Mouse (Mus musculus) ES-Bruce4 (cell line): ENCODE measurements at regions not wholly inside any gene's neighbourhood (a gene's known extent, or its start where the extent isn't known, plus 50 kb on each side); places are given as distances from the start of the nearest gene placed in this dataset.

ENCODE experiments used
- H3K27ac ChIP-seq: 2 replicates; pipeline ENCODE4 v1.5.1; 2012; ENCODE audit warnings: low read length, inconsistent platforms; ENCODE audit not compliant: insufficient read depth
- H3K27me3 ChIP-seq: 2 replicates; pipeline ENCODE4 v1.6.1; 2012; ENCODE audit warnings: mild to moderate bottlenecking, low read length, inconsistent platforms; ENCODE audit not compliant: control insufficient read depth, poor library complexity, insufficient read depth, severe bottlenecking
- H3K36me3 ChIP-seq: 2 replicates; pipeline ENCODE4 v1.6.1; 2012; ENCODE audit warnings: inconsistent platforms, mild to moderate bottlenecking, low read length, moderate library complexity; ENCODE audit not compliant: control insufficient read depth, poor library complexity, insufficient read depth, severe bottlenecking
- H3K4me1 ChIP-seq: one replicate; pipeline ENCODE4 v1.8.1; 2011; ENCODE audit warnings: low read length; ENCODE audit not compliant: control insufficient read depth, insufficient read depth
- H3K4me3 ChIP-seq: 2 replicates; pipeline ENCODE4 v1.5.1; 2011; ENCODE audit warnings: low read depth, mild to moderate bottlenecking, low read length
- H3K9ac ChIP-seq: 2 replicates; pipeline ENCODE4 v1.6.1; 2012; ENCODE audit warnings: low read depth, mild to moderate bottlenecking, inconsistent platforms; ENCODE audit not compliant: poor library complexity, severe bottlenecking
- H3K9me3 ChIP-seq: replicated peaks from 2 replicates; pipeline ENCODE4 v1.6.1; 2012; ENCODE audit warnings: mild to moderate bottlenecking, low read length, inconsistent platforms; ENCODE audit not compliant: control insufficient read depth, poor library complexity, insufficient read depth, severe bottlenecking
- CTCF ChIP-seq: IDR thresholded peaks from one replicate; pipeline ENCODE4 v1.8.1; 2011; ENCODE audit warnings: low read depth, low read length
- EP300 ChIP-seq: IDR thresholded peaks from 2 replicates; pipeline ENCODE4 v1.6.1; 2011; ENCODE audit warnings: low read depth, low read length; ENCODE audit not compliant: insufficient read depth
- POLR2A ChIP-seq: IDR thresholded peaks from one replicate; pipeline ENCODE4 v1.8.1; 2011; ENCODE audit warnings: low read length; ENCODE audit not compliant: insufficient read depth

DNA sequence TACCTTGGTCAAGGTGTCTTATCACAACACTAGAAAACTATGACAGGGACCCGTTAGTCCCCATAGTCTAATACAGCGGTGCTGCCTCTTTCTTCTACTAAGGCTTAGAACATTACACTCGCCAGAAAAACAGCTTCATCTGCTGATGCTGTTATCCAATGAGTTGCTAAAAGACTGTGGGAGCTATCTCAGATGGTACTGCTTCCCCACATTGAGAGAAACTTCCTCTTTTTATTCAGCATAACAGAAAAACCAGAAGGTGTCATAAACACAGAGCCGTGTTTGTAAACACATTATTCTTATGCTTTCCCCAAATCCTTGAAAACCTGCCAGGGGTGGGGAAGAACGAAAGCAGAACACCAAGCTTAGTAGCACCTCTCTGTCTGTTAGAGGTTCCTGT is 49.9 kb upstream of the Arhgap5 start:
- H3K4me1 ChIP-seq, result no peaks in the 10 kb centered on the region
- H3K4me3 ChIP-seq, result no peak overlapping the region
- peaks cover 9% of the 10 kb centered on the region; the same call in 1 of the 2 replicates for H3K9me3 ChIP-seq
- no peak overlapping the region for H3K27ac ChIP-seq
- no peaks in the 10 kb centered on the region for H3K36me3 ChIP-seq
- no peaks in the 10 kb centered on the region for H3K27me3 ChIP-seq
- no peak overlapping the region for H3K9ac ChIP-seq
- no peak for TF ChIP-seq POLR2A
- TF ChIP-seq CTCF, result no peak
- no peak for TF ChIP-seq EP300
